Mouse (Mus musculus): ENCODE results near the gene Arid4a.

DNA sequence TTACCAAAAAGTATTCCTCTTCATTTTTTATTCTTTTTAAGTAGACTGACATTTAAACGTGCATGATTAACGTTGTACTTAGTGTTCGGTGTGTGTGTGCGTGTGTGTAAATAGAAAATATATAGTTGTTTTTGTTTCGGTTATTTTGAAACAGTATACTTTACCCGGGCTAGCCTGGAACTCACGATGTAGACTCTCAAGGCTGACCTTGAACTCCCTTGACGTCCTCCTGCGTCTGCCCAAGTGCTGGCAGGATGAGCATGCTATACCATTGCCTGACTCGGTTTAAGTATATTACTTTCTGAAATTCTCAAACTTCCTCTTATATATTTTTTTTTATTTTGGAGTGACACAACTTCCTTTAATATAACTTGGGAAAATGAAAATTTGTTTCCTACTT lies 2.0 kb downstream of the Arid4a start:
- TF ChIP-seq NANOG (IDR thresholded peaks at IDR 0.05; ENCODE audit: borderline replicate concordance, low read length) (no peak), CTCF (conservative IDR thresholded peaks at IDR 0.05; ENCODE audit: low read length) (no peak)

Measured in E14TG2a.4 (cell line).